Mouse (Mus musculus): ENCODE results near the gene Krt19.

DNA sequence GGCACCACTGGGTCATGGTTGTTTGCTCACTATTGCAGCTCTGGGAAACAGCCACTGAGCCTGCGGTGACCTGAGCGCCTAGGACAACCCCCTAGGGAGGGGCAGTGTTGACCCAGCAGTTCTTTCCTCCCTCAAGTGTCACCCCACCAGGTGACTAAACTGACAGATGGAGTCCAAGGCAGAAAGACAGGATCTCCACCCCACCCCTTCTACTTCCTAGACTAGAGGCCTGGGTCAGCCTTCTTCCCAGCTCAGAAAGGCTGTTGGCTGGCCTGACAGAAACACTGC, 34.8 kb downstream of the Krt19 start:
- no peak for TF ChIP-seq CTCF (conservative IDR thresholded peaks at IDR 0.05; ENCODE audit: low read length)
- no peak for TF ChIP-seq NANOG (IDR thresholded peaks at IDR 0.05; ENCODE audit: borderline replicate concordance, low read length)
